Mouse (Mus musculus): Measurements from ENCODE around the gene Jph4. TPM values are rescaled to one million over a fixed set of nuclear protein-coding genes. Genes with fewer than 3 reads are reported as not detected.

Gene Jph4
- 100 to 1,000 TPM; 366 to 372 TPM for total RNA-seq (2021)
- long read RNA-seq, experiment 1, full-length matches to known transcripts = 70 of 252 reads
- long read RNA-seq, experiment 1, partial matches to known transcripts = 148 of 252 reads
- long read RNA-seq, experiment 1, other reads (novel, unspliced or antisense) = 34 of 252 reads
- long read RNA-seq, experiment 2, full-length matches to known transcripts = 88 of 241 reads
- long read RNA-seq, experiment 2, partial matches to known transcripts = 132 of 241 reads
- long read RNA-seq, experiment 2, other reads (novel, unspliced or antisense) = 21 of 241 reads

- intact Hi-C loops (cut with DNase I) = no loop called here
- DNase-seq (ENCODE audit: low spot score in 2 of 2) = peak in 1 of 2 experiments; percentile 77
These were observed at the start of gene Jph4 for GRCm38 (mm10) chr14:55116425-55117200. Jph4 (minus strand) TSS chr14:55116935.

GRCm38 (mm10) chr14:55164172-55164806, 47.6 kb upstream of the Jph4 start:
- intact Hi-C loops (cut with DNase I) = loop anchor here (5.0 kb wide), 1 partner anchor 42 kb away; no protein-coding TSS in a partner anchor
- DNase-seq (ENCODE audit: low spot score in 2 of 2) = no peak

- no peak for DNase-seq (ENCODE audit: low spot score in 2 of 2)
- intact Hi-C loops (cut with DNase I) = loop anchor here (5.0 kb wide), 1 partner anchor 40 kb away; no protein-coding TSS in a partner anchor
These were observed 45.4 kb upstream of the Jph4 start for GRCm38 (mm10) chr14:55162168-55162567.

GRCm38 (mm10) chr14:55161098-55161634, 44.4 kb upstream of the Jph4 start:
- intact Hi-C loops (cut with DNase I) = loop anchor here (5.0 kb wide), 1 partner anchor 39 kb away; no protein-coding TSS in a partner anchor

GRCm38 (mm10) chr14:55160251-55161071, 43.7 kb upstream of the Jph4 start:
- intact Hi-C loops (cut with DNase I) = loop anchor here (5.0 kb wide), 1 partner anchor 38 kb away; no protein-coding TSS in a partner anchor
- DNase-seq (ENCODE audit: low spot score in 2 of 2) = no peak

More at GRCm38 (mm10) chr14:55161098-55161634, 44.4 kb upstream of the Jph4 start:
- peak; percentile 79 for DNase-seq (ENCODE audit: low spot score in 2 of 2)

- DNase-seq (ENCODE audit: low spot score in 2 of 2) = no peak
- intact Hi-C loops (cut with DNase I) = no loop called here
These were observed 40.8 kb upstream of the Jph4 start for GRCm38 (mm10) chr14:55157322-55158065.

- no peak for DNase-seq (ENCODE audit: low spot score in 2 of 2)
- intact Hi-C loops (cut with DNase I) = no loop called here
These were observed 36.3 kb upstream of the Jph4 start for GRCm38 (mm10) chr14:55152951-55153481.

GRCm38 (mm10) chr14:55152174-55152573, 35.4 kb upstream of the Jph4 start:
- intact Hi-C loops (cut with DNase I) = no loop called here
- DNase-seq (ENCODE audit: low spot score in 2 of 2) = no peak

GRCm38 (mm10) chr14:55150985-55151384, 34.2 kb upstream of the Jph4 start:
- no peak for DNase-seq (ENCODE audit: low spot score in 2 of 2)
- intact Hi-C loops (cut with DNase I) = no loop called here

GRCm38 (mm10) chr14:55149041-55149440, 32.3 kb upstream of the Jph4 start:
- peak; percentile 22 to 28 for DNase-seq (ENCODE audit: low spot score in 2 of 2)
- intact Hi-C loops (cut with DNase I) = loop anchor here (5.0 to 10.0 kb wide), 3 partner anchors 68 to 396 kb away; partner anchors contain the start of gene Pck2

GRCm38 (mm10) chr14:55148363-55148915, 31.7 kb upstream of the Jph4 start:
- intact Hi-C loops (cut with DNase I) = loop anchor here (5.0 to 10.0 kb wide), 3 partner anchors 69 to 396 kb away; partner anchors contain the start of gene Pck2
- DNase-seq (ENCODE audit: low spot score in 2 of 2) = peak; percentile 68 to 73

- no peak for DNase-seq (ENCODE audit: low spot score in 2 of 2)
- intact Hi-C loops (cut with DNase I) = loop anchor here (5.0 to 10.0 kb wide), 3 partner anchors 70 to 398 kb away; partner anchors contain the start of gene Pck2
These were observed 30.2 kb upstream of the Jph4 start for GRCm38 (mm10) chr14:55146829-55147401.

GRCm38 (mm10) chr14:55146324-55146723, 29.6 kb upstream of the Jph4 start:
- no peak for DNase-seq (ENCODE audit: low spot score in 2 of 2)
- intact Hi-C loops (cut with DNase I) = loop anchor here (5.0 to 10.0 kb wide), 3 partner anchors 71 to 398 kb away; partner anchors contain the start of gene Pck2

- no peak for DNase-seq (ENCODE audit: low spot score in 2 of 2)
- intact Hi-C loops (cut with DNase I) = no loop called here
These were observed 22.6 kb upstream of the Jph4 start for GRCm38 (mm10) chr14:55139313-55139712.

GRCm38 (mm10) chr14:55135676-55136075, 18.9 kb upstream of the Jph4 start:
- DNase-seq (ENCODE audit: low spot score in 2 of 2) = no peak
- intact Hi-C loops (cut with DNase I) = no loop called here

GRCm38 (mm10) chr14:55126521-55126920, 9.8 kb upstream of the Jph4 start:
- DNase-seq (ENCODE audit: low spot score in 2 of 2) = peak in 1 of 2 experiments; percentile 75
- intact Hi-C loops (cut with DNase I) = no loop called here

GRCm38 (mm10) chr14:55125711-55126110, 9.0 kb upstream of the Jph4 start:
- intact Hi-C loops (cut with DNase I) = no loop called here
- DNase-seq (ENCODE audit: low spot score in 2 of 2) = no peak
